Mouse (Mus musculus) CD4-positive helper T cell, adult 2 months (primary cell): ENCODE measurements around the gene Cldn10.

Experiments used
- DNase-seq: peaks from one replicate; pipeline ENCODE4 v3.0.0-alpha.2; 2012; ENCODE audit warnings: low read depth, missing footprints, low spot score

Gene Cldn10

GRCm38 (mm10) chr14:118864905-118865304 is 77.2 kb downstream of the Cldn10 start:
- peak; percentile 69 for DNase-seq

GRCm38 (mm10) chr14:118866014-118866811 is 78.5 kb downstream of the Cldn10 start:
- DNase-seq = no peak

GRCm38 (mm10) chr14:118867366-118867765 is 79.7 kb downstream of the Cldn10 start:
- no peak for DNase-seq

GRCm38 (mm10) chr14:118868102-118868724 is 80.5 kb downstream of the Cldn10 start:
- DNase-seq = no peak

GRCm38 (mm10) chr14:118869712-118870111 is 82.0 kb downstream of the Cldn10 start:
- DNase-seq = no peak

- no peak for DNase-seq
Measured at GRCm38 (mm10) chr14:118874126-118874525, 86.4 kb downstream of the Cldn10 start.

- no peak for DNase-seq
Measured at GRCm38 (mm10) chr14:118874786-118875415, 87.2 kb downstream of the Cldn10 start.

- DNase-seq = no peak
Measured at GRCm38 (mm10) chr14:118878346-118878910, 90.7 kb downstream of the Cldn10 start.

GRCm38 (mm10) chr14:118880696-118881095 is 93.0 kb downstream of the Cldn10 start:
- no peak for DNase-seq

- DNase-seq = no peak
Measured at GRCm38 (mm10) chr14:118883344-118884249, 95.9 kb downstream of the Cldn10 start.

- no peak for DNase-seq
Measured at GRCm38 (mm10) chr14:118884250-118884556, 96.5 kb downstream of the Cldn10 start.

GRCm38 (mm10) chr14:118890101-118890500 is 102.4 kb downstream of the Cldn10 start:
- DNase-seq = no peak

- DNase-seq = no peak
Measured at GRCm38 (mm10) chr14:118895228-118895627, 107.5 kb downstream of the Cldn10 start.

- no peak for DNase-seq
Measured at GRCm38 (mm10) chr14:118895655-118896054, 107.9 kb downstream of the Cldn10 start.

- no peak for DNase-seq
Measured at GRCm38 (mm10) chr14:118899940-118900339, 112.2 kb downstream of the Cldn10 start.

- no peak for DNase-seq
Measured at GRCm38 (mm10) chr14:118900911-118901310, 113.2 kb downstream of the Cldn10 start.

- DNase-seq = no peak
Measured at GRCm38 (mm10) chr14:118903397-118903796, 115.7 kb downstream of the Cldn10 start.

GRCm38 (mm10) chr14:118903867-118904562 is 116.3 kb downstream of the Cldn10 start:
- no peak for DNase-seq

GRCm38 (mm10) chr14:118907592-118907991 is 119.9 kb downstream of the Cldn10 start:
- DNase-seq = no peak

- no peak for DNase-seq
Measured at GRCm38 (mm10) chr14:118909872-118910271, 122.2 kb downstream of the Cldn10 start.
